Mouse (Mus musculus) intestine, embryonic 14.5 days (tissue): ENCODE measurements around the gene Pde1c. TPM values are rescaled to one million over a fixed set of nuclear protein-coding genes. Genes with fewer than 3 reads are reported as not detected.

ENCODE experiments used
- ATAC-seq: fragments of 200-750 bp; cut with Nextera tagmentation; replicated peaks from 2 replicates; pipeline ENCODE4 v1.8.0; 2017; ENCODE audit warnings: low read depth, moderate number of reproducible peaks, moderate TSS enrichment, moderate library complexity; ENCODE audit not compliant: low FRiP score, low TSS enrichment
- DNase-seq: peaks from one replicate; pipeline ENCODE4 v3.0.0-alpha.2; 2018; ENCODE audit warnings: low spot score
- H3K27ac ChIP-seq: fragments of 300-500 bp; sonication (generic); 2 replicates; pipeline ENCODE4 v1.5.1; 2014; ENCODE audit warnings: low read depth, mild to moderate bottlenecking, control low read depth
- H3K27me3 ChIP-seq: fragments of 300-500 bp; sonication (generic); replicated peaks from 2 replicates; pipeline ENCODE4 v1.6.1; 2014; ENCODE audit warnings: low read length, control low read depth; ENCODE audit not compliant: control insufficient read depth, insufficient read depth
- H3K36me3 ChIP-seq: fragments of 300-500 bp; sonication (generic); 2 replicates; pipeline ENCODE4 v1.6.1; 2014; ENCODE audit warnings: low read length, control low read depth; ENCODE audit not compliant: control insufficient read depth, insufficient read depth
- H3K4me1 ChIP-seq: fragments of 300-500 bp; sonication (generic); replicated peaks from 2 replicates; pipeline ENCODE4 v1.6.1; 2014; ENCODE audit warnings: low read length, control low read depth, mixed read lengths; ENCODE audit not compliant: control insufficient read depth, insufficient read depth
- H3K4me2 ChIP-seq: fragments of 300-500 bp; sonication (generic); 2 replicates; pipeline ENCODE4 v1.6.1; 2014; ENCODE audit warnings: low read length
- H3K4me3 ChIP-seq: fragments of 300-500 bp; sonication (generic); 2 replicates; pipeline ENCODE4 v1.5.1; 2014; ENCODE audit warnings: low read depth, low read length, control low read depth, mixed read lengths
- H3K9ac ChIP-seq: fragments of 300-500 bp; sonication (generic); 2 replicates; pipeline ENCODE4 v1.6.1; 2014; ENCODE audit warnings: mild to moderate bottlenecking, low read length
- H3K9me3 ChIP-seq: fragments of 300-500 bp; sonication (generic); 2 replicates; pipeline ENCODE4 v1.6.1; 2016; ENCODE audit warnings: low read length, control low read depth; ENCODE audit not compliant: control insufficient read depth
- WGBS: fragments of 180-500 bp; shearing (Covaris S2); extraction: QIAGEN DNeasy Blood & Tissue Kit; methylation state at CpG from one replicate; pipeline ENCODE4 v1.1.7; 2014; 5-methylcytosine and 5-hydroxymethylcytosine counted together
- polyA plus RNA-seq: library from polyadenylated mRNA; unstranded; fragments of >200 nt; fragmentation: Nextera tagmentation; extraction: Ambion mirVana; gene quantifications from 2 replicates; pipeline ENCODE4 v1.2.1, GENCODE M21; 2014

Pde1c gene
- polyA plus RNA-seq, 1 experiment from 2014 or later: 2.2 TPM

DNA sequence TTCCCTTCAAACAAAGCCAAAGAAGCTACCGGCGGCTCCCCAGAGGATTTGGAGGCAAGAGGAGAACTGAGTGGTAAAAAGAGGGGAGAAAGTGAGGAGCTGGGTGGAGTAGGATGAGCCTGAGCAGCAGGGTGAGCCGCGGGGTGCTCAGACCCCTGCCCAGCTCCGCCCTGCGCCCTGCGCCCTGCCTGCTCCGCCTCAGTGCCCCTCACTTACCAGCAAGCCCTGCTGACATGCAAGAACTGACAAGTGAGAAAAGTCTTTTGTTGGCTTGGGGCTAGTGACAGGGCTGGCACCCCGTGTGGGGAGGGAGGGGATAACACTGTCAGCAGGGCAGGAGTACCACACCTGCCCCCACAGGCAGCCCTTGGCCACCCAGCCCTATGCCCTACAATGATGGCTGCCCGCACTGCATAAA is 206.8 kb downstream of the Pde1c start:
- WGBS: 2% methylated on average over 10 of the region's 10 CpGs

DNA sequence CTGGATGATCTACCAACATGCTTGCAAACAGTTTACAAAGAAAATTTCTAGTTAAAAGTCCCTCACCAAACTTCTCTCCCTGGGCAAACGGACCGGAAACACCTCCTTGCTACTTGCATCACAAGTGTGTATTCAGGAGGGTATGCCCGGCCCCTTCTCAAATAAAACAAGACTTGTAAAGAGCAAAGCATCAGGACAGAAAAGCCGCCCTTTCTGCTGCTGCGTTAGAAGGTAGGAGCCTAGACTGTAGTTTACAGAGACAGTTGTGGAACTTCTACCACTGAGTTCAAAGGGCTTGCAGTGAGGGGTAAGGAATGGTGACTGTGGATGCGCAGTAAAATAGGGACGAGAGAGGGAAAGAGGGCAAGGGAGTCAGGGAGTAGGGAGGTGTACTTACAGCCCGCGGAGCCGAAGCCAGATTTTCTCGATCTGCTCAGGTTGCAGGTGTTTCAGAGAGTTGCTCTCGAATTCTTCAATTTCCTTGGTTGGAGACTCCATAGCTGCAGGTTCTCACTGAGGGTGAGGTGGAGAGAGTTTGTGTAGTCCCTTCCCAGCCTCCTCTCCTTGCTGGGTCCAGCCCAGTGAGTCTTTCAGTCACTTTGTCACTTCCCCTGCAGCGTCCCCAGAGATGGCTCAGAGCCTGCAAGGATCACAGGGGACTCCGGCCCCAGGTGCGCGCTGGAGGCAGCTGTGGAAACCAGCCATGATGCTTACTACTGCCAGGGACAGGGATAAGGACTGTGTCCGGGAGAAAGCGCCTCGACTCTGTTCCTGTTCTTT is 207.4 kb downstream of the Pde1c start:
- 3% methylated on average over 19 of the region's 19 CpGs for WGBS
- Histone ChIP-seq H3K27ac (no peak overlapping the region), H3K4me2 (peak overlapping the region; percentile 62), H3K9me3 (no peaks in the 10 kb centered on the region), H3K4me1 (peaks cover 7% of the 10 kb centered on the region; the same call in 1 of the 2 replicates), H3K27me3 (peaks cover 6% of the 10 kb centered on the region), H3K36me3 (no peaks in the 10 kb centered on the region), H3K9ac (peak overlapping the region; percentile 34), H3K4me3 (peak overlapping the region; percentile 33)
- DNase-seq (peak; percentile 57), ATAC-seq (peak; percentile 61; the same call in 1 of the 2 replicates)

More for the DNA sequence above, 206.8 kb downstream of the Pde1c start:
- peak overlapping the region; percentile 34 for H3K9ac ChIP-seq
- H3K9me3 ChIP-seq: no peaks in the 10 kb centered on the region
- H3K4me1 ChIP-seq: peaks cover 7% of the 10 kb centered on the region; the same call in 1 of the 2 replicates
- ATAC-seq (peak; percentile 79), DNase-seq (peak; percentile 65)
- H3K27me3 ChIP-seq: peaks cover 6% of the 10 kb centered on the region
- H3K4me3 ChIP-seq: peak overlapping the region; percentile 33
- H3K4me2 ChIP-seq: peak overlapping the region; percentile 62
- no peaks in the 10 kb centered on the region for H3K36me3 ChIP-seq
- H3K27ac ChIP-seq: no peak overlapping the region

DNA sequence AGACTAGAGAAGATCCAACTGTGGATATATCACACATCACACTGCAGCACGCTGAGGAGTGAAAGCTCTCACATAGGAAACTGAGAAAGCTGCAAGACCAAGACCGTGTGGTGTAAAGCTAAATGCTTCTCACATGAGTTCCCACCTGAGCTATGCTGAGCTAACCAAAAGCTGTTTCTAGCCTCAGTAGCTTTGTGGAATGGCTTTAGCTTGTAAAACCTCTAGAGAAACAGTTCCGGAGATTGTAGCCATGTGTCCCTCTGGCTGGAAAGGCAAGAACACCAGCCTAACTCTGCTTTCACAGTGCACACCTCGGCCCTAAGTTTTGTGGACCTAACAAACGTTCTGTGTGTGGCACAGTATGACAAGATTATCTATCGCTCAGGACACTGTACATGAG is 208.8 kb downstream of the Pde1c start:
- no peak overlapping the region for H3K4me2 ChIP-seq
- no peak overlapping the region for H3K27ac ChIP-seq
- WGBS: 32% methylated on average over 6 of the region's 6 CpGs
- no peaks in the 10 kb centered on the region for H3K9me3 ChIP-seq
- no peak for DNase-seq
- ATAC-seq: no peak
- no peaks in the 10 kb centered on the region for H3K36me3 ChIP-seq
- H3K4me3 ChIP-seq: no peak overlapping the region
- peaks cover 7% of the 10 kb centered on the region; the same call in 1 of the 2 replicates for H3K4me1 ChIP-seq
- peaks cover 6% of the 10 kb centered on the region for H3K27me3 ChIP-seq
- no peak overlapping the region for H3K9ac ChIP-seq

DNA sequence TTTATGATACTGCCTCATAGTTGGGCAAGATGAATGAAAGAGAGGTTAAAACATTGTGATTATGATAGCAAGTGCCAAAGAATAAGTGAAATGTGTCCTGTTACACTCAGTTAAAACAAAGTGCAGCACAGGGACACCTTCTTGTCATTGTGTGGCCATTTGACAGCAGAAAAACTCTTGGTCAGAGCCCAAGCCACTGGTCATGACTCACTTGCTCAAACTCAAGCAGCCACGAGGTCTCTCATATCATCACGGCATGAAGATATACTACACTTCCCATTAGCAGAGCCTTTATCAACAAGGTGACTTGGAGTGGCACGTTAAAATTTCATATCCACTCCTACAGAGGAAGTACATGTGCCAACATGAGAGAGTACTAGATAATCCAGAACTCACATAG is 209.8 kb downstream of the Pde1c start:
- H3K9ac ChIP-seq: no peak overlapping the region
- ATAC-seq: no peak
- peaks cover 7% of the 10 kb centered on the region; the same call in 1 of the 2 replicates for H3K4me1 ChIP-seq
- no peak overlapping the region for H3K4me2 ChIP-seq
- H3K36me3 ChIP-seq: no peaks in the 10 kb centered on the region
- no peak overlapping the region for H3K4me3 ChIP-seq
- H3K27me3 ChIP-seq: peaks cover 6% of the 10 kb centered on the region
- WGBS: 80% methylated on average over 3 of the region's 3 CpGs
- H3K9me3 ChIP-seq: no peaks in the 10 kb centered on the region
- H3K27ac ChIP-seq: no peak overlapping the region
- no peak for DNase-seq

DNA sequence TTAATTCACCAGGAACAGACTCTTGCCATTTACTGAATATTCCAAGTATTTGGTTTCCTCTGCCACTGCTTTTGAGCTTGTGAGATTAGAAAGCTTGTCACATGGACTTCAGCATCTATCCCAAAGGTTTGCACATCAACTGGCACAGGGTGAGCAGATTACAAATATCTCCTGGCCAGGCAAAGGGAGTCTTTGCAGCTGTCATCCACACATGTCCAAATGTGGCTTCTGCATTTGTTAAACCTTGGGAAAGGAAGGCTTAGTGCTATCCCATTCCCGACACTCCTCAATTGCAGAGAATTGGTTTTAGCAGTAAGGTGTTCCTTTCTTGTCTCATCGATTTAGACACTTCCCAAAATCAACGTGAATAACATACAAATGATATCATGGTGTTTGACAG is 221.7 kb downstream of the Pde1c start:
- no peaks in the 10 kb centered on the region for H3K27me3 ChIP-seq
- H3K27ac ChIP-seq: no peak overlapping the region

DNA sequence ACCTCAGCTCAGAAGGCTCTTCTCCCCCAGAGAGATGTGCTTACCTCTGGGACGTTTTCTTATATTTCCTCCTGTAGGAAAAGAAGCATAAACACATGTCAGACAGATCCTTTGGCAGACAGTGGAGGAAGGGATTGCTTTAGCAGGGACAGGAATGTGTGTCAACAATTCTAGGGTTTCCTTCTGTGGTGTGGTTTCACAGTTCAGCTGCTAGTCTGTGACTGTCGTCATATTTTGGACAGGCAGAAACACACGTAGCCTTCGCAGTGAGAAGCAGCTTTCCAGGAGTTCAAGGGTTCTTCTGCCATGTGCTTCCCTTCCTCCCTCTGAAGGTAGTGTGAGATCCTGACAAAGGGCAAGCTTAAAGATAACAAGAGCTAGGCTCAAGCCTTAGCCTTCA is 223.8 kb downstream of the Pde1c start:
- H3K36me3 ChIP-seq: no peaks in the 10 kb centered on the region
- H3K4me1 ChIP-seq: no peaks in the 10 kb centered on the region
- ATAC-seq: no peak
- H3K27ac ChIP-seq: no peak overlapping the region
- no peaks in the 10 kb centered on the region for H3K27me3 ChIP-seq
- H3K9me3 ChIP-seq: no peaks in the 10 kb centered on the region
- H3K4me3 ChIP-seq: no peak overlapping the region
- DNase-seq: no peak
- no peak overlapping the region for H3K4me2 ChIP-seq
- H3K9ac ChIP-seq: no peak overlapping the region
- 38% methylated on average over 4 of the region's 4 CpGs for WGBS

More for the DNA sequence above, 221.7 kb downstream of the Pde1c start:
- Histone ChIP-seq H3K36me3 (no peaks in the 10 kb centered on the region), H3K9me3 (no peaks in the 10 kb centered on the region), H3K4me1 (no peaks in the 10 kb centered on the region), H3K4me2 (no peak overlapping the region), H3K9ac (no peak overlapping the region), H3K4me3 (no peak overlapping the region)
- DNase-seq (no peak), ATAC-seq (no peak)
- WGBS: 72% methylated on average over 3 of the region's 3 CpGs

DNA sequence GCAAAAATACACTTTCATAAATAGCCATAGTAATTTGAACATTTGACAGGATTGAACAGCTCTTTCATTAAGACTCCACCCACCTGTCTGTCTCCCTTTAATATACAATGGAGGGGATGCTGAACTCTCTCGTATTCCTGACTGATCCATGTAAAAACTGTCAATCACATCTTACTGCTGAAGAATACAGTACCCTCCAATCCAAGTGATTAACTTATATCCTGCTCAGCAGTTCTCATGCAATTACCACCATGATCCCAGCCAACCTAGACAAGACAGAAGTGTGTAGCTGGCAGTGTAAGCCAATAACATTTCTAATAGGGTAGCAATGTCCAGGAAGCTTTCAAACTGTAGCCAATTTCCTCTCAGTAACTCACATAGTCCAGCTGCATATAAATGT is 226.9 kb downstream of the Pde1c start:
- Histone ChIP-seq H3K4me2 (no peak overlapping the region), H3K9me3 (no peaks in the 10 kb centered on the region), H3K27me3 (no peaks in the 10 kb centered on the region), H3K27ac (no peak overlapping the region), H3K9ac (no peak overlapping the region), H3K36me3 (no peaks in the 10 kb centered on the region), H3K4me1 (no peaks in the 10 kb centered on the region), H3K4me3 (no peak overlapping the region)
- 78% methylated on average over 1 of the region's 1 CpGs for WGBS
- ATAC-seq (no peak), DNase-seq (no peak)

DNA sequence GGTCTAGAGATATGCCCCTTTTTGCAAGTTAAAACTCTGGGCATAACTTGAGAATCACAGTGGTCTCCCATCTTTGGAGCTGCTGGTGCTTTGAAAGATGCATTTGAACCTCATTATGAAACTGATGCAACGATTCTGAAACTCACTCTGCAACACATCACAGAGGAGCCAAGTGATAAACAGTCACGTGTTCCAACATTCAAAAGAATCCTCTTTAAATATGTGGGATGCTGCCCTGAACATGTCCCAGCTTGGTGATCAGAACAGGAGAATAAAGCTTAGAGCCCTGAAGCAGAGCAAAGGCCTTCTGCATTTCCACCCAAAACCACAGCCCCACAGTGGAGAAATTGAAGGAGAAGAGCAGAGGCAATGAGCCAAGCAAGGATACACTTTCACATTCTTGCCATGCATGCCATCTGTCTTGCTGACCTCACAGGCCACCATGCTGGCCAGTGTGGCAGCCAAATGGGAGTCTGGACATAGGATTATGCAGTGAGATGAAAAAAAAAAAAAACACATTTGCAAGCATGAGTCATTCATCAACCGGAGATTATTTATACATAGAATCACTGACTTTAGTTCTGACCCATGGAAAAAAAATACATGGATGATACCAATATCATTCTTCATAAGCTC is 233.0 kb downstream of the Pde1c start:
- no peaks in the 10 kb centered on the region for H3K36me3 ChIP-seq
- 86% methylated on average over 3 of the region's 3 CpGs for WGBS
- no peak overlapping the region for H3K4me3 ChIP-seq
- DNase-seq: no peak
- H3K9ac ChIP-seq: no peak overlapping the region
- no peaks in the 10 kb centered on the region for H3K9me3 ChIP-seq
- no peak for ATAC-seq
- H3K27me3 ChIP-seq: no peaks in the 10 kb centered on the region
- no peak overlapping the region for H3K27ac ChIP-seq
- H3K4me1 ChIP-seq: no peaks in the 10 kb centered on the region
- no peak overlapping the region for H3K4me2 ChIP-seq
